Mouse (Mus musculus) thymus, adult 2 months (tissue): ENCODE measurements around the gene Tbxas1.

Experiments used
- CTCF ChIP-seq: fragments of 200-500 bp; IDR thresholded peaks from 2 replicates; pipeline ENCODE4 v1.5.1; 2012; ENCODE audit warnings: mild to moderate bottlenecking, control low read depth, low read length, moderate library complexity, borderline replicate concordance; ENCODE audit not compliant: control insufficient read depth, poor library complexity, insufficient read depth; ENCODE audit errors: extremely low read depth
- POLR2A ChIP-seq: fragments of 200-500 bp; IDR thresholded peaks from 2 replicates; pipeline ENCODE4 v1.6.1; 2012; ENCODE audit warnings: mild to moderate bottlenecking, low read length, control low read depth, moderate library complexity; ENCODE audit not compliant: control insufficient read depth, poor library complexity, insufficient read depth; ENCODE audit errors: extremely low read depth

DNA sequence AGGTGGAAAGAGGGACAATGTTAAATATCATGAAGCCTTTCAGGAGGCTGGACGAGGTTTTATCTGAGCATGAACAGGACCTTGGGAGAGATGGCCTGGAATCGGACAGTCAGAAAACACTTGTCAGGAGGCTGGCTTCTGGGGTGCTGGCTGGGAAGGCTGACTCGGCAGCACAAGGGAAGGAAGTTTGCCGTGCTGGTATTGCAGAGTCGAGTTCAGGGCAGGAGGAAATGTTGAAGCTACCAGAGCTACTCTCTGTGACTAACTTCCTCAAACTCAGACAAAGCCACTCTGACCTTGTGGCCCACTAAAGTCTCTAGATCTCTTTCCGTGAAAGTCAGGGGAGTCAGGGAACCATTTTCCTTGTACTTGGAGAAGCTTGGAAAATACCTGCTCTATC lies 63.2 kb downstream of the Tbxas1 start:
- TF ChIP-seq CTCF (no peak), POLR2A (no peak)
